1 mouse cellular context compared by ENCODE assay signal in the genomic region with DNA sequence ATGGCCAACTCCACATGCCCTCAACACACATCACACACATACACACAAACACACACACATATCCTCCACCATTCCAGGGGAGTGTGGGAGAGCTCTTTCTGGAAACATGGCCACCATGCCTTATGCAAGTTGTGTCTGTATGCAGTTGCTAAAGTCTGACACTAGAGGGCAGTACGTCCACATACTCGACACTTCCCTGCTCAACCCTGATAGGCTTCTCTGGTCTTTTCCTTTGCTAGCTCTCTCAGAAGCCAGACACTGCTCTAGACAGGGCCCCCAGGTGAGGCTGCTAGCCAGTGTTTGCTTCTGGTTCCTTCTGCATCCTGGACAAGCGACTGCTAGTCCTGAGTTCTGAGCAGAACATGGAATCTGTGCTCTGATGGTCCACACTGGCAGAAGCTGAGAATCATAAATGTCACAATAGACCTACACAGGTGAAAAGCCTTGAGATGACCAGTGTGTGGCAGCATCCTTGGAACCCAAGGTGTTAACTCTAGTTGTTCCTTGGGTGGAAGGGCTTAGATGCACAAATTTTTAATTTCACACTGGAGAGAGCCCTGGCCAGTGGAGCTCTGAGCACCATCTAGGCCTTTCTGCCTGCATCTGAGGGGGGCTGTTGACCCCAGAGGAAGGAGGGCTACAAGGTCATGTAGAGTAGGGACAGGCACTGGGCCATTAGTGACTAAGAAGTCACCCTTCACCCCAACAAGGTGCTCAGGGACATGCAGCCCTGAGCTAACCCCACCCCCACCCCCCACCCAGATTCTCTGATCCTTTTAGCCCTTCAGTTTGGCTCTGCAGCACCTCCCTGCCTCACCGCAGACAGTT.
A peak's percentile ranks its signal among the peaks of the same experiment; 100 is the strongest.
TF ChIP-seq lines count a peak whose summit lies in the region.

No protein-coding gene starts in this region.

TF ChIP-seq in CH12.LX, 34 proteins besides CTCF, POLR2A, EP300 and RAD21:
- TF ChIP-seq SMC3 (IDR thresholded peaks at IDR 0.05; ENCODE audit: low read depth, low read length) (peak; percentile 49), ZC3H11A (IDR thresholded peaks at IDR 0.05; ENCODE audit: low read depth, low read length) (0 out of 2 replicates have a peak, but pooled peaks have one; percentile 1), NELFE (IDR thresholded peaks at IDR 0.05; ENCODE audit: low read depth, low read length) (0 out of 2 replicates have a peak, but pooled peaks have one; percentile 15)
